Mouse (Mus musculus) intestine, postnatal 0 days (tissue): Measurements from ENCODE around the gene Cisd3. TPM values are rescaled to one million over a fixed set of nuclear protein-coding genes. Genes with fewer than 3 reads are reported as not detected.

Source experiments
- ATAC-seq: fragments of 200-750 bp; cut with Nextera tagmentation; 2 replicates; pipeline ENCODE4 v1.8.0; 2017; ENCODE audit warnings: mild to moderate bottlenecking, moderate TSS enrichment, moderate library complexity
- H3K27ac ChIP-seq: fragments of 300-500 bp; sonication (generic); 2 replicates; pipeline ENCODE4 v1.5.1; 2014; ENCODE audit warnings: mild to moderate bottlenecking, low read depth, low read length, moderate library complexity
- H3K27me3 ChIP-seq: fragments of 300-500 bp; sonication (generic); replicated peaks from 2 replicates; pipeline ENCODE4 v1.6.1; 2014; ENCODE audit warnings: low read length, mixed read lengths; ENCODE audit not compliant: control insufficient read depth, insufficient read depth
- H3K36me3 ChIP-seq: fragments of 300-500 bp; sonication (generic); 2 replicates; pipeline ENCODE4 v1.6.1; 2014; ENCODE audit warnings: mild to moderate bottlenecking, moderate library complexity; ENCODE audit not compliant: control insufficient read depth, insufficient read depth
- H3K4me1 ChIP-seq: fragments of 300-500 bp; sonication (generic); replicated peaks from 2 replicates; pipeline ENCODE4 v1.6.1; 2014; ENCODE audit warnings: antibody characterized with exemption, low read length, mixed read lengths; ENCODE audit not compliant: control insufficient read depth, insufficient read depth
- H3K4me2 ChIP-seq: fragments of 300-500 bp; sonication (generic); replicated peaks from 2 replicates; pipeline ENCODE4 v1.6.1; 2014; ENCODE audit warnings: low read depth, mild to moderate bottlenecking, moderate library complexity
- H3K4me3 ChIP-seq: fragments of 300-500 bp; sonication (generic); 2 replicates; pipeline ENCODE4 v1.5.1; 2014; ENCODE audit warnings: low read depth, low read length
- H3K9ac ChIP-seq: fragments of 300-500 bp; sonication (generic); 2 replicates; pipeline ENCODE4 v1.6.1; 2014; ENCODE audit warnings: mild to moderate bottlenecking, low read depth, low read length
- H3K9me3 ChIP-seq: fragments of 300-500 bp; sonication (generic); 2 replicates; pipeline ENCODE4 v1.6.1; 2016; ENCODE audit warnings: mixed run types; ENCODE audit not compliant: control insufficient read depth
- CTCF ChIP-seq: sonication (generic); IDR thresholded peaks from 2 replicates; pipeline ENCODE4 v1.5.1; 2016; ENCODE audit warnings: low read depth, mild to moderate bottlenecking, control low read depth, antibody characterized with exemption, moderate library complexity
- WGBS: fragments of 180-500 bp; shearing (Covaris S2); extraction: QIAGEN DNeasy Blood & Tissue Kit; methylation state at CpG from one replicate; pipeline ENCODE4 v1.1.7; 2014; 5-methylcytosine and 5-hydroxymethylcytosine counted together
- polyA plus RNA-seq: library from polyadenylated mRNA; unstranded; fragments of >200 nt; fragmentation: Nextera tagmentation; extraction: Ambion mirVana; gene quantifications from 2 replicates; pipeline ENCODE4 v1.2.1, GENCODE M21; 2015

Gene Cisd3
- polyA plus RNA-seq, 1 experiment from 2014 or later, result 122 TPM

DNA sequence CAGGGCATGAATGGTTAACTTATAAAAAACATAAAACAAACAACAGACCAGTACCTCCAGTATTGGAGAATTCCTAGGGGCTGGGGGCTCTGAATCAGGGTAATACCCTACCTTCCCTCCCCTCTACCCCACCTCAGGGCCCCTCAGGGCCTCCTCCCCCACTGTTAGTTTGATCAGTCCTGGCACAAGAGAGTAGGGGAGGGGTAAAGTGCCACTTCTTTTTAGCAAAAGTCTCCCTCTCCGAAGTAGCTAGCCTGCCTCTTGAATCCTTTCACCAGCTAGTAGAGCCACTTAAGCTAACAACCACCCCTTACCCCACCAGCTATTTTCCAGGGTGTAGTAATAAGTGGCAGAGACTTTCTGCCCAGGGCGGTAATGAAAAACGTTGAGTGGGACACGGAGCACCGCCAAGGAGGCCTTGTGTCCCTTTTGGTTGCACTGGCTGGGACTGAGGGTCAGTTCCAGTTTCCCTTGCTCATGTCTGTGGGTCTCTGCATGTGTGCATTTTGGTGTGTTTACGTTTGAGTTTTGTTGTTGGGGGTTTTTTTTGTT is 3.0 kb upstream of the Cisd3 start:
- no peak for TF ChIP-seq CTCF
- WGBS, result 75% methylated on average over 6 of the region's 6 CpGs
- no peak overlapping the region for H3K27ac ChIP-seq

DNA sequence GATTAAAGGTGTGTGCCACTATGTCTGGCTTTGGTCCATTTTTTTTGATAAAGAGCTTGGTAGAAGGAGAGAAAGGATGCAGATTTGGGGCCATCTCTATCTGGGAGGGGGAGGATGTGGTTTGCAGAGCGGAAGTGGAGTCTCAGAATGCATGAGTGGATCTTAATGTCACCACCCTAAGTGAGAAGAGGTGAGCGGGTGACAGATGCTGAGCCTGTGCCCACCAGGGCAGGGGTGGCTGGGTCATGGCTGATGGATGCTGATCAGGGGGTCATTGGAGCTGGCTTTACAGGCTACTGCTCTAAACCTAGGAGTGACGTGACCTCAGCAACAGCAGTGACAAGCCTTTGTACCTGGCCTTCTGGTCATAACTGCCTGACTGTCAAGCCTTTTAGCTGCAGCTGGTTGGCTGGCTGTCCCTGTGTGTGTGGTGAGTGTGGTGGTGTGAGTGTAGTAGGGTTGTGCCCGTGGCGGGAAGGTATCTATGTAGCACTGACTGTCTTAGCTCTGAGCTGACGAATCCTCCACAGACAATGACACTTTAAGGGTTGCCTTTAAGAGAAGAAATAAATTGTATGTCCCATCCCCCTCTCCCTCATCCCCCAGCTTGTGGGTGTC is 1.5 kb upstream of the Cisd3 start:
- H3K4me2 ChIP-seq, result no peak overlapping the region
- H3K9ac ChIP-seq, result no peak overlapping the region
- H3K27me3 ChIP-seq, result no peaks in the 10 kb centered on the region
- H3K4me1 ChIP-seq, result no peaks in the 10 kb centered on the region; the same call in 1 of the 2 replicates
- H3K4me3 ChIP-seq, result no peak overlapping the region
- H3K27ac ChIP-seq, result no peak overlapping the region
- H3K36me3 ChIP-seq, result peaks cover 37% of the 10 kb centered on the region
- 79% methylated on average over 6 of the region's 6 CpGs for WGBS
- no peaks in the 10 kb centered on the region for H3K9me3 ChIP-seq
- no peak for ATAC-seq
- no peak for TF ChIP-seq CTCF

More for the DNA sequence above, 3.0 kb upstream of the Cisd3 start:
- Histone ChIP-seq H3K36me3 (peaks cover 40% of the 10 kb centered on the region), H3K4me2 (no peak overlapping the region), H3K27me3 (no peaks in the 10 kb centered on the region), H3K9ac (no peak overlapping the region), H3K9me3 (no peaks in the 10 kb centered on the region), H3K4me1 (no peaks in the 10 kb centered on the region; the same call in 1 of the 2 replicates), H3K4me3 (no peak overlapping the region)
- ATAC-seq, result no peak

DNA sequence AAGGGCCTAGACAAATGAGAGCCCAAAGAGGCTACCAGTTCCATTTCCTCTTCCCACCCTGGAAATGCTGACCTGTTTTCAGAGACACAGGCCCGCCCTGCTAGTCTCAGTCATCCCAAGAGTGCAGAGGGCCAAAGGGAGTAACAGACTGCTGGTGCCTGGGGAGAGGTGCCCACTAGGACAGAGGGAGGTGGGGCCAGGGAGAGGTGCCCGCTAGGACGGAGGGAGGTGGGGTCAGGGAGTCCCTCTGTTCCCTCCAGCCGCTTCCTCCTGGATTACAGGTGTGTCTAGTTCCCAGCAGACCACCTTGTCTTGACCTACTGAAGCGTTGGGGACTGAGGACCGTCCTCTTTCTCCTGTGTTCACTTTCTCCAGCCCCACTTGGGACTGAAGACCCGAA is 860 bp upstream of the Cisd3 start:
- no peaks in the 10 kb centered on the region for H3K9me3 ChIP-seq
- no peak overlapping the region for H3K4me3 ChIP-seq
- H3K4me2 ChIP-seq, result 0 out of 2 replicates have a peak overlapping the region, but pooled peaks have one; percentile 66
- TF ChIP-seq CTCF, result no peak
- peaks cover 37% of the 10 kb centered on the region for H3K36me3 ChIP-seq
- H3K27ac ChIP-seq, result no peak overlapping the region
- WGBS, result 42% methylated on average over 7 of the region's 7 CpGs
- H3K27me3 ChIP-seq, result no peaks in the 10 kb centered on the region
- H3K9ac ChIP-seq, result no peak overlapping the region
- no peaks in the 10 kb centered on the region; the same call in 1 of the 2 replicates for H3K4me1 ChIP-seq
- no peak for ATAC-seq

DNA sequence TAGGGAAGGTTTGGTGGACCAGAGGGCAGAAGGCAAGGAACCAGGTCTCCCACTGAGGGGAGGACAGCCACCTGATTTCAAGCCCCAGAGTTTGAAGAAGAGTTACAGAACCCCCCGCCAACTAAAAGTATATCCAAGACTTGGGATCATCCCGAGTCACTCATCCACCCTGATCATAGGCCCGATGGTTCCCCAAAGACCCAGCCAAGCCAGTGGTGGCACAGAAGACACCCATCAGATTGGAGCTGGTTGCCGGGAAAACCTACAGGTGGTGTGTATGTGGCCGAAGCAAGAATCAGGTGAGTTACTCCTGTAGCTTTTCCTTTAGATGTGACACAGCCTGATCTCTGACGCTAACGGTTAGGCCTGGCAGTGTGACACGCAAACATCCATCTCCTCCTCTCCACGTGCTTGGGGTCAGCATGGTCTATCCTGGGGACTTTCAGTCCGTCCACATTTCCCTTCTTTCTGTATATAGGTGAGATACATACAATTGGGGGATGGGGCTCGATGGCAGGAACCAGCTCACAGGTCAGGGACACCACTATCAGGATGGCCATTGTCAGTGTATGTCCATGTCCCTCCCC is 789 bp downstream of the Cisd3 start:
- peak overlapping the region; percentile 65 for H3K27ac ChIP-seq
- 44% methylated on average over 11 of the region's 11 CpGs for whole genome bisulfite sequencing

DNA sequence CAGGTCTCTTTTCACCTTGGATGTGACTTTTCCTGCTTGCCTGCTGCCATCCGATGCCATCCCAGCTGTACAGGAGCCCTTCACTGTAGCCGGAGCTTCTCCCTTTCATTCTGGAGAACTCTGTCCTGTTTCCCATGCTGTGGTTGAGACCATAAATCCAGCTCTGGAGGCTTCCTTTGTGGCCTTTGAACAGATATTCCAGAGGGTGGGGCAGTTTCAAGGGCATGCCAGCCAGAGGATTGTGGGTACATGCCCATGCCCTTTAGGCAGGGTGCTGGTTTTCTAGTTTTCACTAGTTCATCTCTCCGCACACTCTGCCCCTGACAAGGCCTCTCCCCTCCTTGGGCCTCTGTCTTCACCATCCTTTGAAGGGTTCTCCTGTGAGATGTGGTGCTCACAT is 1.4 kb downstream of the Cisd3 start:
- H3K4me3 ChIP-seq, result peak overlapping the region; percentile 38
- no peak overlapping the region; the same call in 1 of the 2 replicates for H3K9ac ChIP-seq
- peak overlapping the region; percentile 66 for H3K4me2 ChIP-seq
- ATAC-seq, result peak; percentile 32
- no peaks in the 10 kb centered on the region for H3K27me3 ChIP-seq
- no peaks in the 10 kb centered on the region for H3K9me3 ChIP-seq
- peak overlapping the region; percentile 65 for H3K27ac ChIP-seq
- peaks cover 41% of the 10 kb centered on the region for H3K36me3 ChIP-seq
- 47% methylated on average over 3 of the region's 3 CpGs for WGBS
- no peaks in the 10 kb centered on the region; the same call in 1 of the 2 replicates for H3K4me1 ChIP-seq
- TF ChIP-seq CTCF, result no peak

More for the DNA sequence above, 789 bp downstream of the Cisd3 start:
- Histone ChIP-seq H3K9ac (peak overlapping the region; percentile 51), H3K27me3 (no peaks in the 10 kb centered on the region), H3K4me3 (peak overlapping the region; percentile 38), H3K4me2 (peak overlapping the region; percentile 66), H3K4me1 (no peaks in the 10 kb centered on the region; the same call in 1 of the 2 replicates), H3K36me3 (peaks cover 40% of the 10 kb centered on the region), H3K9me3 (no peaks in the 10 kb centered on the region)
- ATAC-seq, result no peak
- TF ChIP-seq CTCF, result no peak

DNA sequence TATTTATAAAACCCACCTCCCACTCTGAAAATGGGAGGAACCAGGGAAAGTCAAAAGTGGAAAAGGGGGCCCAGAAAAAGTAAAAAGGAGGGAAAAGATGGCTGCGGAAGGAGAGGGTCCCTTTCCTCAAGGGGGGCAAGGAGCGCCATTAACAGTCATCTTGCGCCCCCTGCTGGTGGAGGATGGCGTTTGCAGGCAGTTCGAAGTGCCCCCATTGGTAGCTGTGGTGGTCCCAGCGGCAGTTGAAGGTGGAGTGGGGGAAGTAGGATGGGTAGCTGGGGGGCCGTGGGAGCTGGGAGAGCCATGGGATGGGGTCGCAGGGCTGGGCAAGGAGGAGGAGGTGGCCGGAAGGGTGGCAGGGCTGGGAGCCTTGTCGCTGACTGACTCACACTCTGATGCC is 4.2 kb downstream of the Cisd3 start:
- no peak overlapping the region for H3K27ac ChIP-seq
- no peak for ATAC-seq
- no peaks in the 10 kb centered on the region; the same call in none of the 2 replicates for H3K4me1 ChIP-seq
- H3K27me3 ChIP-seq, result no peaks in the 10 kb centered on the region
- TF ChIP-seq CTCF, result peak; percentile 90
- no peak overlapping the region for H3K9ac ChIP-seq
- H3K36me3 ChIP-seq, result peaks cover 58% of the 10 kb centered on the region
- H3K9me3 ChIP-seq, result no peaks in the 10 kb centered on the region
- no peak overlapping the region for H3K4me2 ChIP-seq
- H3K4me3 ChIP-seq, result no peak overlapping the region
- 29% methylated on average over 10 of the region's 10 CpGs for WGBS
